Mouse (Mus musculus): ENCODE results near the gene Sept3. TPM values are rescaled to one million over a fixed set of nuclear protein-coding genes. Genes with fewer than 3 reads are reported as not detected.

The Sept3 gene
- polyA plus RNA-seq, 1 experiment = 12.1 TPM

GRCm38 (mm10) chr15:82317839-82318238 lies 43.1 kb downstream of the Sept3 start:
- no peaks in the 10 kb centered on the region for H3K27me3 ChIP-seq (ENCODE audit: control insufficient read depth, insufficient read depth, low read length)
- no peaks in the 10 kb centered on the region for H3K36me3 ChIP-seq (ENCODE audit: control insufficient read depth, insufficient read depth, low read length)
- no peak overlapping the region for H3K4me3 ChIP-seq (ENCODE audit: control insufficient read depth, low read depth, low read length)
- H3K27ac ChIP-seq (ENCODE audit: control insufficient read depth, insufficient read depth, low read depth, low read length) = no peak overlapping the region
- TF ChIP-seq POLR2A (IDR thresholded peaks at IDR 0.05; ENCODE audit: control insufficient read depth, low read depth, low read length) (no peak), CTCF (IDR thresholded peaks at IDR 0.05; ENCODE audit: control insufficient read depth, insufficient read depth, insufficient replicate concordance, low read depth, low read length) (no peak)
- no peaks in the 10 kb centered on the region for H3K4me1 ChIP-seq (ENCODE audit: control insufficient read depth, insufficient read depth, low read length)

GRCm38 (mm10) chr15:82319613-82320012 lies 44.9 kb downstream of the Sept3 start:
- H3K27ac ChIP-seq (ENCODE audit: control insufficient read depth, insufficient read depth, low read depth, low read length) = no peak overlapping the region
- TF ChIP-seq CTCF (IDR thresholded peaks at IDR 0.05; ENCODE audit: control insufficient read depth, insufficient read depth, insufficient replicate concordance, low read depth, low read length) = no peak
- no peak for TF ChIP-seq POLR2A (IDR thresholded peaks at IDR 0.05; ENCODE audit: control insufficient read depth, low read depth, low read length)

GRCm38 (mm10) chr15:82322195-82322594 lies 47.5 kb downstream of the Sept3 start:
- TF ChIP-seq POLR2A (IDR thresholded peaks at IDR 0.05; ENCODE audit: control insufficient read depth, low read depth, low read length) = no peak
- no peak for TF ChIP-seq CTCF (IDR thresholded peaks at IDR 0.05; ENCODE audit: control insufficient read depth, insufficient read depth, insufficient replicate concordance, low read depth, low read length)

More at GRCm38 (mm10) chr15:82319613-82320012, 44.9 kb downstream of the Sept3 start:
- Histone ChIP-seq H3K36me3 (ENCODE audit: control insufficient read depth, insufficient read depth, low read length) (no peaks in the 10 kb centered on the region), H3K4me3 (ENCODE audit: control insufficient read depth, low read depth, low read length) (no peak overlapping the region), H3K27me3 (ENCODE audit: control insufficient read depth, insufficient read depth, low read length) (no peaks in the 10 kb centered on the region), H3K4me1 (ENCODE audit: control insufficient read depth, insufficient read depth, low read length) (no peaks in the 10 kb centered on the region)

GRCm38 (mm10) chr15:82325382-82325781 lies 50.7 kb downstream of the Sept3 start:
- Histone ChIP-seq H3K27me3 (ENCODE audit: control insufficient read depth, insufficient read depth, low read length) (no peaks in the 10 kb centered on the region), H3K27ac (ENCODE audit: control insufficient read depth, insufficient read depth, low read depth, low read length) (no peak overlapping the region)

More at GRCm38 (mm10) chr15:82322195-82322594, 47.5 kb downstream of the Sept3 start:
- Histone ChIP-seq H3K27ac (ENCODE audit: control insufficient read depth, insufficient read depth, low read depth, low read length) (no peak overlapping the region), H3K36me3 (ENCODE audit: control insufficient read depth, insufficient read depth, low read length) (no peaks in the 10 kb centered on the region), H3K4me1 (ENCODE audit: control insufficient read depth, insufficient read depth, low read length) (no peaks in the 10 kb centered on the region), H3K27me3 (ENCODE audit: control insufficient read depth, insufficient read depth, low read length) (no peaks in the 10 kb centered on the region), H3K4me3 (ENCODE audit: control insufficient read depth, low read depth, low read length) (no peak overlapping the region)

GRCm38 (mm10) chr15:82335194-82335593 lies 60.5 kb downstream of the Sept3 start:
- no peaks in the 10 kb centered on the region for H3K36me3 ChIP-seq (ENCODE audit: control insufficient read depth, insufficient read depth, low read length)
- no peak for TF ChIP-seq POLR2A (IDR thresholded peaks at IDR 0.05; ENCODE audit: control insufficient read depth, low read depth, low read length)
- no peak for TF ChIP-seq CTCF (IDR thresholded peaks at IDR 0.05; ENCODE audit: control insufficient read depth, insufficient read depth, insufficient replicate concordance, low read depth, low read length)
- H3K4me3 ChIP-seq (ENCODE audit: control insufficient read depth, low read depth, low read length) = no peak overlapping the region
- H3K27me3 ChIP-seq (ENCODE audit: control insufficient read depth, insufficient read depth, low read length) = peaks cover under 1% of the 10 kb centered on the region; the same call in 1 of the 2 replicates
- H3K4me1 ChIP-seq (ENCODE audit: control insufficient read depth, insufficient read depth, low read length) = peaks cover 17% of the 10 kb centered on the region
- H3K27ac ChIP-seq (ENCODE audit: control insufficient read depth, insufficient read depth, low read depth, low read length) = no peak overlapping the region

More at GRCm38 (mm10) chr15:82325382-82325781, 50.7 kb downstream of the Sept3 start:
- H3K4me3 ChIP-seq (ENCODE audit: control insufficient read depth, low read depth, low read length) = peak overlapping the region; percentile 7; the same call in 1 of the 2 replicates
- H3K36me3 ChIP-seq (ENCODE audit: control insufficient read depth, insufficient read depth, low read length) = no peaks in the 10 kb centered on the region
- H3K4me1 ChIP-seq (ENCODE audit: control insufficient read depth, insufficient read depth, low read length) = no peaks in the 10 kb centered on the region
- TF ChIP-seq CTCF (IDR thresholded peaks at IDR 0.05; ENCODE audit: control insufficient read depth, insufficient read depth, insufficient replicate concordance, low read depth, low read length) (no peak), POLR2A (IDR thresholded peaks at IDR 0.05; ENCODE audit: control insufficient read depth, low read depth, low read length) (no peak)

- TF ChIP-seq CTCF (IDR thresholded peaks at IDR 0.05; ENCODE audit: control insufficient read depth, insufficient read depth, insufficient replicate concordance, low read depth, low read length) = no peak
- no peak for TF ChIP-seq POLR2A (IDR thresholded peaks at IDR 0.05; ENCODE audit: control insufficient read depth, low read depth, low read length)
- Histone ChIP-seq H3K36me3 (ENCODE audit: control insufficient read depth, insufficient read depth, low read length) (no peaks in the 10 kb centered on the region), H3K4me3 (ENCODE audit: control insufficient read depth, low read depth, low read length) (peak overlapping the region; percentile 30), H3K4me1 (ENCODE audit: control insufficient read depth, insufficient read depth, low read length) (peaks cover 29% of the 10 kb centered on the region), H3K27ac (ENCODE audit: control insufficient read depth, insufficient read depth, low read depth, low read length) (no peak overlapping the region), H3K27me3 (ENCODE audit: control insufficient read depth, insufficient read depth, low read length) (peaks cover 9% of the 10 kb centered on the region)
Observed at GRCm38 (mm10) chr15:82336629-82337028, 61.9 kb downstream of the Sept3 start.

- Histone ChIP-seq H3K4me3 (ENCODE audit: control insufficient read depth, low read depth, low read length) (peak overlapping the region; percentile 94), H3K4me1 (ENCODE audit: control insufficient read depth, insufficient read depth, low read length) (peaks cover 34% of the 10 kb centered on the region), H3K27ac (ENCODE audit: control insufficient read depth, insufficient read depth, low read depth, low read length) (peak overlapping the region; percentile 83), H3K36me3 (ENCODE audit: control insufficient read depth, insufficient read depth, low read length) (no peaks in the 10 kb centered on the region), H3K27me3 (ENCODE audit: control insufficient read depth, insufficient read depth, low read length) (peaks cover 9% of the 10 kb centered on the region)
- TF ChIP-seq POLR2A (IDR thresholded peaks at IDR 0.05; ENCODE audit: control insufficient read depth, low read depth, low read length) = no peak
- no peak for TF ChIP-seq CTCF (IDR thresholded peaks at IDR 0.05; ENCODE audit: control insufficient read depth, insufficient read depth, insufficient replicate concordance, low read depth, low read length)
Observed at GRCm38 (mm10) chr15:82337875-82338274, 63.2 kb downstream of the Sept3 start.

Measured in testis, adult 2 months (tissue).